Mouse (Mus musculus): ENCODE measurements around the gene Ncor2. TPM values are rescaled to one million over a fixed set of nuclear protein-coding genes. Genes with fewer than 3 reads are reported as not detected.

The Ncor2 gene
- total RNA-seq, 2 experiments from 2014 or later = 171 to 187 TPM

- DNase-seq (ENCODE audit: low spot score in 2 of 2) = no peak
These were observed 139.5 kb downstream of the Ncor2 start for GRCm38 (mm10) chr5:125039377-125040027.

GRCm38 (mm10) chr5:125036483-125036882, 142.5 kb downstream of the Ncor2 start:
- no peak for DNase-seq (ENCODE audit: low spot score in 2 of 2)

GRCm38 (mm10) chr5:125028911-125029310, 150.1 kb downstream of the Ncor2 start:
- DNase-seq (ENCODE audit: low spot score in 2 of 2) = no peak

- DNase-seq (ENCODE audit: low spot score in 2 of 2) = peak; percentile 40 to 41
These were observed 150.6 kb downstream of the Ncor2 start for GRCm38 (mm10) chr5:125028371-125028770.

GRCm38 (mm10) chr5:125024002-125024401, 155.0 kb downstream of the Ncor2 start:
- peak; percentile 62 to 72 for DNase-seq (ENCODE audit: low spot score in 2 of 2)

GRCm38 (mm10) chr5:125021298-125021697, 157.7 kb downstream of the Ncor2 start:
- peak; percentile 58 to 68 for DNase-seq (ENCODE audit: low spot score in 2 of 2)

GRCm38 (mm10) chr5:125019099-125019498, 159.9 kb downstream of the Ncor2 start:
- DNase-seq (ENCODE audit: low spot score in 2 of 2) = no peak

GRCm38 (mm10) chr5:125017332-125017731, 161.7 kb downstream of the Ncor2 start:
- peak in 1 of 2 experiments; percentile 50 for DNase-seq (ENCODE audit: low spot score in 2 of 2)

GRCm38 (mm10) chr5:125016421-125017242, 162.4 kb downstream of the Ncor2 start:
- no peak for DNase-seq (ENCODE audit: low spot score in 2 of 2)

- no peak for DNase-seq (ENCODE audit: low spot score in 2 of 2)
These were observed 163.4 kb downstream of the Ncor2 start for GRCm38 (mm10) chr5:125015576-125015975.

- DNase-seq (ENCODE audit: low spot score in 2 of 2) = no peak
These were observed 164.0 kb downstream of the Ncor2 start for GRCm38 (mm10) chr5:125015066-125015465.

- DNase-seq (ENCODE audit: low spot score in 2 of 2) = peak; percentile 79 to 80
These were observed 164.5 kb downstream of the Ncor2 start for GRCm38 (mm10) chr5:125014497-125014896.

- no peak for DNase-seq (ENCODE audit: low spot score in 2 of 2)
These were observed 167.4 kb downstream of the Ncor2 start for GRCm38 (mm10) chr5:125011628-125012027.

GRCm38 (mm10) chr5:125011166-125011565, 167.9 kb downstream of the Ncor2 start:
- DNase-seq (ENCODE audit: low spot score in 2 of 2) = no peak

GRCm38 (mm10) chr5:125006896-125007295, 172.1 kb downstream of the Ncor2 start:
- peak in 1 of 2 experiments; percentile 29 for DNase-seq (ENCODE audit: low spot score in 2 of 2)

- peak in 1 of 2 experiments; percentile 29 for DNase-seq (ENCODE audit: low spot score in 2 of 2)
These were observed 173.0 kb downstream of the Ncor2 start for GRCm38 (mm10) chr5:125005871-125006652.

GRCm38 (mm10) chr5:125003873-125004255, 175.2 kb downstream of the Ncor2 start:
- no peak for DNase-seq (ENCODE audit: low spot score in 2 of 2)

- DNase-seq (ENCODE audit: low spot score in 2 of 2) = peak in 1 of 2 experiments; percentile 27
These were observed 175.8 kb downstream of the Ncor2 start, which contains the start of gene Rflna for GRCm38 (mm10) chr5:125002969-125003872. Gene Rflna (plus strand): TSS chr5:125003221.

GRCm38 (mm10) chr5:125000756-125001250, 178.2 kb downstream of the Ncor2 start:
- no peak for DNase-seq (ENCODE audit: low spot score in 2 of 2)

- no peak for DNase-seq (ENCODE audit: low spot score in 2 of 2)
These were observed 181.1 kb downstream of the Ncor2 start for GRCm38 (mm10) chr5:124997913-124998312.
